Mouse (Mus musculus): ENCODE results near the gene Mrpl20. TPM values are rescaled to one million over a fixed set of nuclear protein-coding genes. Genes with fewer than 3 reads are reported as not detected.

The Mrpl20 gene
- polyA plus RNA-seq, 1 experiment from 2014 or later = 228 TPM

DNA sequence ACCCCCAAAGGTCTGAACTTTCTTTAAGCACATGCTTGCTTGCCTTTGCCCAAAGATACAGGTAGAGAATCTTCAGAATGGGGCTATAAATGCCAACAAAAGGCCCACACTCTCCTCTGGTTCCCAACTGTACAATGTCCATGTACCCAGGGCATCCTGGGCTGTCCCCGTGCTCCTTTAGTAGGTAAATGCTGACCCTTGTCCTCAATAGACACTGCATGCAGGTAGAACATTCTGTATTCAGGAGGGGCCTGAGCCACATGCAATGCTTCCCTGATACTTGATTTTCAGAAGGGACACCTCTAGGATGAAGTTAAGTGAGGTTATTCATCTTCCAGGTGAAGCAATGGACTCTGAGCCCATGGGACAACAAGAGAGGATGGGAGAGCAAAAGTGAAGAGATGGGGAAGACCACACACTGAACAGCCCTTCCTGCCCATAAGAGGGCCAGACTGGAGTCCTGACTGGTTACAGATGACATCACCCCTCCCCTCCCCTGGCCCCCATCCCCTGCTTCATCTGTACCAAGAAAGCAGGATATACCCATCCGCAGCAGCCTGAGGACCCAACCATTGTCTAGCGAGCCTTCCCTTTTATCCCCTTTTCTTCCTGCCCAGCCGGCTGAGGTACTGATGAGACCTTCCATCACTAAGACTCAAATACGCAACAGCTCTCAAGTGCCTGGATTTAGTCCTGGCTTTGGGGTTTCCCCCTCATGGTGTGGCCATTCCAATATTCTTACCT lies 29.2 kb upstream of the Mrpl20 start:
- 34% methylated on average over 5 of the region's 5 CpGs for WGBS
- no peak for ATAC-seq (replicated peaks)
- Histone ChIP-seq H3K4me2 (replicated peaks) (peak overlapping the region; percentile 66), H3K4me3 (peak overlapping the region; percentile 46), H3K27ac (replicated peaks) (no peak overlapping the region), H3K27me3 (0 out of 2 replicates have a peak, but pooled peaks cover 8% of the 10 kb centered on the region), H3K9ac (replicated peaks) (no peak overlapping the region), H3K36me3 (no peaks in the 10 kb centered on the region), H3K4me1 (peaks cover 36% of the 10 kb centered on the region), H3K9me3 (no peaks in the 10 kb centered on the region)

GRCm38 (mm10) chr4:155774280-155774754 lies 28.4 kb upstream of the Mrpl20 start, which contains the start of gene Vwa1:
TSS of gene Vwa1 (minus strand) at chr4:155774698.
- Histone ChIP-seq H3K27ac (replicated peaks) (peak within 1 kb of the TSS; percentile 36; the same call in 1 of the 2 replicates), H3K9ac (replicated peaks) (peak within 1 kb of the TSS; percentile 53), H3K27me3 (0 out of 2 replicates have a peak, but pooled peaks cover 8% of the 10 kb centered on the region), H3K9me3 (no peaks in the 10 kb centered on the region), H3K4me1 (peaks cover 36% of the 10 kb centered on the region), H3K4me3 (peak within 1 kb of the TSS; percentile 46), H3K4me2 (replicated peaks) (peak within 1 kb of the TSS; percentile 66), H3K36me3 (no peaks in the 10 kb centered on the region)
- WGBS = 1% methylated on average over 35 of the region's 35 CpGs
- ATAC-seq (replicated peaks) = peak; percentile 71

DNA sequence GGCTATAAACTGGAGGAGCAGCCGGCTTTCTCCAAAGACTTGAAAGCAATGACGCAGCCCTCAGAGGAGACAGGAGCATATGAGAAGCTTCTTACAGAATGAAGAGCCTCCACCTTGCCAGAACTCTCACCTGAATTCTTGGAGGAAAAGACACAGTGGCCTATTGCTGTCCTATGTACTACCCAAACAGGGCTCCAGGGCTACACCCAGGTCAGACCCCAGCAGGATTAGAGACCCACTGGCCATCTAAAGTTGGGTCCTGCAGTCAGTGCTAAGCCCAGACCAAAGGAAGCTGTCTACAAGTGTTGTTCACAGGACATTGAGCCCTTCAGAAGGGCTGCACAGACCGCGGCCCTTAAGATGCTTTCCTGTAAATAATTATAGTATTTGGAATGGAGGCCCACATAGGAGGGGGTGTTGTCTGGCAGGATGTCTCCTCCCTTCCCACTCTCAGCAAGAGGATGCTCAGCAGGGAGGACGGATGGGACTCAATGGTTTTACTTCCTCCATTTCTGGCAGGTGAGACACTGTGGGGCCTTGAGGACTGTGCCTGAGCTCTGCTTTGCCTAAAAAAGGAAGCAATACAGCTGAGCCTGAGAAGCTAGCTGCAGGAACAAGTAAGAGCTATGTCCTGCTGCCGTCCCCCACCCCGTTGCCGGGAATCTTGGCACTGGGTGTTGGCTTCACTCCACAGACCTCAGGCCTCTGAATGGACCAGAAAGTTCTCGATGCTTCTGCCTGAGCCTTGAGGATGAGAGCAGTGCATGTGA lies 27.5 kb upstream of the Mrpl20 start:
- Histone ChIP-seq H3K36me3 (no peaks in the 10 kb centered on the region), H3K4me2 (replicated peaks) (peak overlapping the region; percentile 66), H3K27ac (replicated peaks) (no peak overlapping the region; the same call in 1 of the 2 replicates), H3K4me3 (peak overlapping the region; percentile 46), H3K9ac (replicated peaks) (peak overlapping the region; percentile 53), H3K4me1 (peaks cover 28% of the 10 kb centered on the region), H3K9me3 (no peaks in the 10 kb centered on the region), H3K27me3 (0 out of 2 replicates have a peak, but pooled peaks cover 8% of the 10 kb centered on the region)
- no peak for ATAC-seq (replicated peaks)
- WGBS = 47% methylated on average over 9 of the region's 9 CpGs

GRCm38 (mm10) chr4:155775855-155776254 lies 26.8 kb upstream of the Mrpl20 start:
- H3K27ac ChIP-seq (replicated peaks) = no peak overlapping the region

GRCm38 (mm10) chr4:155776704-155777335 lies 25.9 kb upstream of the Mrpl20 start:
- Histone ChIP-seq H3K27me3 (0 out of 2 replicates have a peak, but pooled peaks cover 6% of the 10 kb centered on the region), H3K9ac (replicated peaks) (no peak overlapping the region), H3K36me3 (no peaks in the 10 kb centered on the region), H3K27ac (replicated peaks) (no peak overlapping the region), H3K4me1 (peaks cover 23% of the 10 kb centered on the region), H3K4me2 (replicated peaks) (no peak overlapping the region), H3K9me3 (no peaks in the 10 kb centered on the region), H3K4me3 (no peak overlapping the region)
- ATAC-seq (replicated peaks) = no peak
- WGBS = 63% methylated on average over 2 of the region's 2 CpGs

More at GRCm38 (mm10) chr4:155775855-155776254, 26.8 kb upstream of the Mrpl20 start:
- no peak overlapping the region for H3K4me3 ChIP-seq
- no peak overlapping the region for H3K9ac ChIP-seq (replicated peaks)
- H3K27me3 ChIP-seq = 0 out of 2 replicates have a peak, but pooled peaks cover 8% of the 10 kb centered on the region
- WGBS = 62% methylated on average over 3 of the region's 3 CpGs
- H3K9me3 ChIP-seq = no peaks in the 10 kb centered on the region
- no peak overlapping the region for H3K4me2 ChIP-seq (replicated peaks)
- no peak for ATAC-seq (replicated peaks)
- no peaks in the 10 kb centered on the region for H3K36me3 ChIP-seq
- H3K4me1 ChIP-seq = peaks cover 23% of the 10 kb centered on the region

GRCm38 (mm10) chr4:155777816-155778215 lies 24.9 kb upstream of the Mrpl20 start:
- Histone ChIP-seq H3K4me2 (replicated peaks) (no peak overlapping the region), H3K27me3 (0 out of 2 replicates have a peak, but pooled peaks cover 4% of the 10 kb centered on the region), H3K4me3 (no peak overlapping the region), H3K27ac (replicated peaks) (no peak overlapping the region), H3K4me1 (peaks cover 23% of the 10 kb centered on the region), H3K9me3 (no peaks in the 10 kb centered on the region), H3K9ac (replicated peaks) (no peak overlapping the region), H3K36me3 (no peaks in the 10 kb centered on the region)
- WGBS = 87% methylated on average over 2 of the region's 2 CpGs
- ATAC-seq (replicated peaks) = no peak

- Histone ChIP-seq H3K9ac (replicated peaks) (no peak overlapping the region), H3K36me3 (no peaks in the 10 kb centered on the region), H3K4me2 (replicated peaks) (no peak overlapping the region), H3K9me3 (no peaks in the 10 kb centered on the region), H3K4me1 (peaks cover 22% of the 10 kb centered on the region), H3K27ac (replicated peaks) (no peak overlapping the region), H3K4me3 (no peak overlapping the region), H3K27me3 (no peaks in the 10 kb centered on the region)
- 85% methylated on average over 4 of the region's 4 CpGs for WGBS
- ATAC-seq (replicated peaks) = no peak
Observed at GRCm38 (mm10) chr4:155779498-155779897, 23.2 kb upstream of the Mrpl20 start.

DNA sequence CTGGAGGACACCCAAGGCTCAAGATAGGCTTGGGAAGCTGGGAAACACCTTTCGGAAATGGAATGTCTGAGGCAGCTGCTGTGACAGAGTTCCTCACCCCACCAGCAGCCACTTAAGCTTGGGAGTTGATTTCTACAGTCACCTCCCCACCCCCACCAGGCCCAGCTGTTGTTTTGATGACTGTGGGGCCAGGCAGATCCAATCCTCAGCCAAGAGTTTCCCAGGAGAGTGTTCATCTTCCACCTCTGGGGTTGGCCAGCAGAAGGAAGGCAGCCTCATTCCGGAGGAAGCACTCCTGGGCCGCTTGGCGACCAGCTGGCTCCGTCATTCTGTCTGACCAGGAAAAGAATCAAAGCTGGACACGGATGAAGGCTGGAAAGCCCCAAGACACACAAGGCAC lies 21.8 kb upstream of the Mrpl20 start:
- Histone ChIP-seq H3K27me3 (no peaks in the 10 kb centered on the region), H3K36me3 (no peaks in the 10 kb centered on the region), H3K9me3 (no peaks in the 10 kb centered on the region), H3K4me1 (peaks cover 15% of the 10 kb centered on the region), H3K9ac (replicated peaks) (no peak overlapping the region), H3K4me3 (no peak overlapping the region), H3K27ac (replicated peaks) (no peak overlapping the region), H3K4me2 (replicated peaks) (no peak overlapping the region)
- no peak for ATAC-seq (replicated peaks)
- WGBS = 39% methylated on average over 6 of the region's 6 CpGs

DNA sequence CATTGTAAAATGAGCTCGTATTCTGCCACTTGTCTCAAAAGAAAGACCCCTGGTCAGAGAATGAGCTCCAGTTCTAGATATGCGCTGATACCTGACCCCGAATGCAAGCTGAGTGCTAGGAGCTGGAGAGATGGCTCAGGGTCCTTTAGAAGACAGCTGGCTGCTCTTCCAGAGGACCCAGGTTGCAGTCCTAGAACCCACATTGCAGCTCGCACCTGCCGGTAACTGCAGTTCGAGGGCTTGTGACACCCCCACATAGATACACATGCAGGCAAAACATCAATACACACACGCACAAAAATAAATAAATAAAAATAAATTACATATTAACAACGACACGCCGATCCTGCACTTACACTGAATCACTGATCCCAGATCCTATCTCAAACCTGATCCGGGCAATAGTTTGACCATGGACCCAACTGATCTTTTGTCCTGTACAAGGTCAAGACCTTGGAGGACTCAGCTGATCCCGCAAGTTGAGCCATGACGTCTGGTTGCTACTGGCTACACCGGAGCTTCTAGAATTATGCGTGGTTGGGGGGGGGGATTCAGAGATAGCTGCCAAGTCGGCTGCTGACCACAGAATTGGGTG lies 19.1 kb upstream of the Mrpl20 start:
- ATAC-seq (replicated peaks) = 0 out of 2 replicates have a peak, but pooled peaks have one; percentile 11
- no peaks in the 10 kb centered on the region for H3K36me3 ChIP-seq
- H3K4me2 ChIP-seq (replicated peaks) = peak overlapping the region; percentile 89
- 42% methylated on average over 16 of the region's 16 CpGs for WGBS
- H3K9ac ChIP-seq (replicated peaks) = peak overlapping the region; percentile 94
- peaks cover 15% of the 10 kb centered on the region for H3K4me1 ChIP-seq
- H3K27me3 ChIP-seq = no peaks in the 10 kb centered on the region
- H3K9me3 ChIP-seq = no peaks in the 10 kb centered on the region
- peak overlapping the region; percentile 90 for H3K27ac ChIP-seq (replicated peaks)
- peak overlapping the region; percentile 81 for H3K4me3 ChIP-seq

- under 1% methylated on average over 52 of the region's 52 CpGs for WGBS
- no peaks in the 10 kb centered on the region for H3K36me3 ChIP-seq
Observed at GRCm38 (mm10) chr4:155784081-155784701, 18.5 kb upstream of the Mrpl20 start.

DNA sequence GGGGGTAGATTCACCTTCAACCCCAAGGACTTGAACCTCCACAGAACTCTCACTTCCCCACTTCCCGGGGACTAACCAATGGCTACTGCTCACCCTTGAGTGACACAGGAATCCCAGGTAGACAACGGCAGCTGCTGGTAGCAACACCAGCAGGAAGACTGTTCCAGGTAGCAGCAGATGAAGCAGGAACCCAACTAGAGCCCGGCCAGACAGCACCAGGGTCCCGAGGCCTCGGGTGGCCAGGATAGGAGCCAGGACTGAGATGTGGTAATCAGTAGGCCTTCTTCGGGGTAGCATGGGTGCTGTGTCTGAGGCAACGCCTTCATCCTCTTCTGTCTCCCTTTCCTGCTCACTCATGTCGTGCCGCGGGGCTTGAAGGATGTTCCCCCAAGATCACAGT lies 17.4 kb upstream of the Mrpl20 start:
- no peak overlapping the region for H3K9ac ChIP-seq (replicated peaks)

More at GRCm38 (mm10) chr4:155784081-155784701, 18.5 kb upstream of the Mrpl20 start:
- Histone ChIP-seq H3K9ac (replicated peaks) (peak overlapping the region; percentile 94), H3K4me3 (peak overlapping the region; percentile 81), H3K9me3 (no peaks in the 10 kb centered on the region), H3K4me2 (replicated peaks) (peak overlapping the region; percentile 89), H3K27ac (replicated peaks) (peak overlapping the region; percentile 90), H3K27me3 (no peaks in the 10 kb centered on the region), H3K4me1 (peaks cover 15% of the 10 kb centered on the region)
- ATAC-seq (replicated peaks) = peak; percentile 90

More for the DNA sequence above, 17.4 kb upstream of the Mrpl20 start:
- Histone ChIP-seq H3K27ac (replicated peaks) (no peak overlapping the region), H3K4me2 (replicated peaks) (no peak overlapping the region), H3K36me3 (no peaks in the 10 kb centered on the region), H3K4me3 (0 out of 2 replicates have a peak overlapping the region, but pooled peaks have one; percentile 4), H3K27me3 (no peaks in the 10 kb centered on the region), H3K9me3 (no peaks in the 10 kb centered on the region), H3K4me1 (peaks cover 15% of the 10 kb centered on the region)
- ATAC-seq (replicated peaks) = no peak
- 83% methylated on average over 10 of the region's 10 CpGs for WGBS
